Mouse (Mus musculus) embryonic fibroblast, embryonic 13.5 days (primary cell): Measurements from ENCODE around the gene Rpa2.

Source experiments
- CTCF ChIP-seq: IDR thresholded peaks from 2 replicates; pipeline ENCODE4 v1.5.1; 2011; ENCODE audit warnings: mild to moderate bottlenecking, control low read depth, low read length, moderate library complexity, borderline replicate concordance; ENCODE audit not compliant: insufficient read depth
- POLR2A ChIP-seq: IDR thresholded peaks from 2 replicates; pipeline ENCODE4 v1.6.1; 2011; ENCODE audit warnings: low read depth, mild to moderate bottlenecking, control low read depth, low read length, moderate library complexity

GRCm38 (mm10) chr4:132778562-132779201 lies 10.6 kb downstream of the Rpa2 start:
- TF ChIP-seq POLR2A: no peak
- no peak for TF ChIP-seq CTCF
